Mouse (Mus musculus) lung, adult 2 months (tissue): ENCODE results near the gene Bmp7.

Experiments used
- CTCF ChIP-seq: fragments of 200-500 bp; IDR thresholded peaks from 2 replicates; pipeline ENCODE4 v1.5.1; 2011; ENCODE audit warnings: mild to moderate bottlenecking, low read length, control low read depth; ENCODE audit not compliant: insufficient read depth
- POLR2A ChIP-seq: fragments of 200-500 bp; IDR thresholded peaks from 2 replicates; pipeline ENCODE4 v1.6.1; 2011; ENCODE audit warnings: low read depth, mild to moderate bottlenecking, control low read depth, low read length, borderline replicate concordance; ENCODE audit errors: extremely low read depth

- TF ChIP-seq CTCF: no peak
- no peak for TF ChIP-seq POLR2A
These were observed 79.5 kb downstream of the Bmp7 start for GRCm38 (mm10) chr2:172860593-172860992.
